Mouse (Mus musculus): Measurements from ENCODE around the gene Klf9.

DNA sequence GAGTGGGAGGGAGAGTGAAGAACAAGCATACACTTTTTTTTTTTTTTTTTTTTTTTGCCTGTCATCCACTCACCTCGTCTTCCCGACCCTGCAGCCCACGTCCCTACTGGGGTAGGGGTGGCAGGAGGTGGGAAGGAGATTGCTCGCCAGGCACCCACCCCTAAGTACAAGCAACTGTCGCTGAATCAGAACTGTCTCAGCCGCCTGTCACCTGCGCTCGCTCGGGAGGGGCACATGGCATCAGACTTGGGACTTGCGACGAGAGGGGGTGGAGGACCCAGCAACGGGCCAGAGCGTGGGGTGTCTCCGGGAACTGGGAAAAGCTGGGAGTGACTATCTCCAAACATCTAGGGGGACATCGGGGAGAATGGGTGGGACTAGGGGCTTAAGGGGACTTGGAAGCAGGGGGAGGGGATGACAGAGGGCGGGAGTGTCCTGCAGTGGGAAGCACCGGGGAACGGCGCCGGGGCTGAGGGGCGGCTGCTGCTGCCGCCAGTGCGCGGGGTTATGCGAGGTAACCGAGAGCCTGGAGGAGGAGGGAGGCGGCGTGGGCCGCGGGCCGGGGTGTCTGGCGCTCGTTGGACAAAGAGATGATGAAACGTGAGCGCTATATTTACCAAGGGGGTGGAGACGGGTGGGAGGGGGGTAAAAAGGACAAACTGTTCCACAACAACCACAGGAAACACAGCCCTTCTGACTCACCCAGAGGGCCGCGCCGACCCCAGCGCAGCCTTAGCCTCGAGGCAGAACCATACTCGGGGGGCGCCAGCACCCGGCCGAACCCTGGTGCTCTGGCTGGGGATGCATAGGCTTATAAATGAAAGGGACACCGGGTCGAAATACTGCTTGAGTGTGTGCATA is 6.4 kb upstream of the Klf9 start:
- TF ChIP-seq CTCF (IDR thresholded peaks at IDR 0.05; ENCODE audit: low read depth, low read length), result no peak
- TF ChIP-seq GATA1 (IDR thresholded peaks at IDR 0.05; ENCODE audit: borderline replicate concordance, low read length), result no peak

Data from G1E (cell line).